Mouse (Mus musculus) layer of hippocampus, adult 18-20 months (tissue): ENCODE measurements around the gene Kmt2d. TPM values are rescaled to one million over a fixed set of nuclear protein-coding genes. Genes with fewer than 3 reads are reported as not detected.
A peak's percentile ranks its signal among the peaks of the same experiment; 100 is the strongest.

Source experiments
- DNase-seq, 2 experiments: peaks; one replicate each; pipeline ENCODE4 v3.0.0; 2022; ENCODE audit warnings: low spot score in 2 of 2
- total RNA-seq, 2 experiments: library from RNA; stranded (reverse); gene quantifications; 2 replicates each; pipeline ENCODE4 v1.2.3; 2021

The Kmt2d gene
- total RNA-seq, 2 experiments from 2014 or later: 89.1 to 103 TPM

DNA sequence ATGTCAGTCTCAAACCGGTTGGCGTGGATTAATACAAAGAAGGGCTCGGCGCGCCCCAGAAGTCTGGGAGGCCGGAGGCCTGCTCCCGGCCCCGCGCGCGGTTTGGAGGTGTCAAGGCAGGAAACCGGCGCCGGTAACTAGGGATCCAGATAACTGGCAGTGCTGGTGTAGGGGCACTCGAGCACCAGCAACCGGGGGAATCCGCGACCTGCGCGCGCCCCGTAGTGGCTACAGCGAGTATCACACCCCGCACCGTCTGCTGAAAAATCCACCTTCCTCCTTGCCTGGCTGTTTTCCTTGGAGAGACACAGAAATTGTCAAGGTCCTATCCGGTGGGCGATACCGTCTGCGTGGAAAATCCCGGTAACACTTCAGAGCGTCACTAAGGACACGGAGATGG lies 67.0 kb downstream of the Kmt2d start:
- DNase-seq: peak; percentile 88 to 95

DNA sequence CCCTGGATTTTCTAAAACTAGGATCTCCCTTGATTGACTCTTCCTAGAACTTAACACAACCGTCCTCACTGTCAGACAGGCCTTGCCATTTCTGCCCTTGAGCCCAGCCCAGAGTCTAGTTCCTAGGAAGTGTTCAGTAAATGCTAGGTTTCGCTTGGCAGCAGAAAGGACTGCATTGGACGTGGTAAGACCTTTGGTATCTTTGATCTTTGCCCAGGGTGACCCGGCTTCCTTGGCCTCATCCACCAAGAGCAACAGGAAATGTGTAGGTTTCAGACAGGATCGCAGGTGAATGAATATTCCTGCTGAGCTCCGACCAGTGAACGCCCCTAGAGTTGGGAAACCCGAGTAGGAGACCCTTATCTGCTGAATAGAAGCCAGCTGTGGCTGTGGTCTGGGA lies 68.1 kb downstream of the Kmt2d start:
- no peak for DNase-seq

GRCm38 (mm10) chr15:98799396-98799795 lies 71.6 kb downstream of the Kmt2d start:
- DNase-seq: peak; percentile 58 to 78

DNA sequence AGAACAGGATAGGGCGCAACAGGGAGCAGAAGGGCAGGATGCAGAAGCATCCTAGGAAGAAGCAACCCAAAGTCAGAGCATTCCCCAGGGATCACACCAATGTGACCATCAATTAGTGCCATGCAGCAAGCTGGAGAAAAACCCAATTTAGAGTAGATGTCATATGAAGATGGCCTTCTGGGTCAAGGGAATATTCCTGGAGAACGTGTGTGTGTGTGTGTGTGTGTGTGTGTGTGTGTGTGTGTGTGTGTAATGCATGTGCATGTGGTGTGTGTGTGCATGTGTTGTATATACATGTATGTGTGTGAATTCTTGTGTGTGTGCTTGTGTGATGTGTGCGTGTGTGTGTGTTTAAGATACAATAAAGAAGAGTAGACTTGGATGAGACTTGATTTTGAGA lies 72.1 kb downstream of the Kmt2d start:
- no peak for DNase-seq

DNA sequence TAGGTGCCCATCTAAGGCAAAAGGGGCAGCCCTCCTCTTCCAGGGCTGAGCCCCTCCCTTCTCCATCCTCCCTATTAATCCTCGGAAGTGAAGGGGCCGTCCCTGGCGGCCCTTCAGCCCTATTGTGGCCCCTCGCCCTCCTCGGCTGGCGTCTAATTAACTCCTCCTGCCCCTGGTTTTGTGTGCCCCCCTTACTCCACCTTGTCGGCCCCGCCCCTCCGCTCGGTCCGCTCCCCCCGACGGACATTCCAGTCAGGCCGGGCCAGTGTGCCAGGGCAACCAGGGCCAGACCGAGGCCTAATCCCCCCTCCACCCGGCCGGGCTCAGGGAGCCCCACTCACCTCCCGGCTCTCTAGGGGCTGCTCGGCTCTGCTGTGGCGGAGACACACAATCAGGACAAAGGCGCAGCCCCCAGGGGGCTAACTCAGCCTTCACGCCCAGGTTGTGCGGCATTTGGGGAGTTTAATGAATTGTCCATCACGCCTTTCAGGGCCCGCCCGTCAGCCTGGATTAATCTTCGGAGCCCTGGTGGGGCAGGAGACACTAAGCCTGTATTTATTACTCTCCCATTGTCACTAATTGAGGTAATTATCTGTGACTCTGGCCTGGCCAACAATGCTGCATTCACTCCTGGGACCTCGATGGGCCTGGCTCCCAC lies 73.0 kb downstream of the Kmt2d start:
- no peak for DNase-seq

DNA sequence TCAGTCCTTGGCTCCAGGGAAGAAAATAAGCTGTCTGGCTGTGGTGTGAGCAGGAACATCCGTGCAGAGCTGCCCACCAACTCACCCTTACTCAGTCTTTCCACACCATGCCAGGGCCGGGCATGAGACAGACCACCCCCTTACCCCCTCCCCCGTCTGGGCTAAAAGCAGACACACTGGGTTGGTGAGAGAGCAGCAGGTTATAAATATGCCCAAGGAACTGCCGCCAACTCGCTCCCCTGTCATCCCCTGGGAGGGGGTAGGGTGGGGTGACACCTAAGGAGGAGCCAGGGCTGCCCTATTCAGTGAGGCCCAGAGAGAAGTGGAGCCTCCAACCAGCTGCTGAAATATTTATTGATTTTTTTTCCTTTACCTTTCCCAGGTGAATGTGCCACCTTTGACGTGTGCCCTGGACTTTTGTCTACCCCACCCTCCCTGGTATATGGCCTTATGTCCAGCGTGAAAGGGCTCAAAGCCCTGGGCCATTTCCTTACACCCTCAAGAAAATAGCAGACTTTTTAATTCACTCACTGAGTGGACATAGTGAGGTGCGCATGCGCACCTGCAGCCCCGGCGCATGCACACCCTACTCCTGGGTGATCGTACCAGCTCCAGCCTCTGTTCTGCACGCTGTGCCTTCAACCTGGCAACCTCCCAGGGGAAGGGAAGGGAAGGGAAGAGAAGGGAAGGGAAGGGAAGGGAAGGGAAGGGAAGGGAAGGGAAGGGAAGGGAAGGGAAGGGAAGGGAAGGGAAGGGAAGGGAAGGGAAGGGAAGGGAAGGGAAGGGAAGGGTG lies 74.0 kb downstream of the Kmt2d start:
- no peak for DNase-seq

DNA sequence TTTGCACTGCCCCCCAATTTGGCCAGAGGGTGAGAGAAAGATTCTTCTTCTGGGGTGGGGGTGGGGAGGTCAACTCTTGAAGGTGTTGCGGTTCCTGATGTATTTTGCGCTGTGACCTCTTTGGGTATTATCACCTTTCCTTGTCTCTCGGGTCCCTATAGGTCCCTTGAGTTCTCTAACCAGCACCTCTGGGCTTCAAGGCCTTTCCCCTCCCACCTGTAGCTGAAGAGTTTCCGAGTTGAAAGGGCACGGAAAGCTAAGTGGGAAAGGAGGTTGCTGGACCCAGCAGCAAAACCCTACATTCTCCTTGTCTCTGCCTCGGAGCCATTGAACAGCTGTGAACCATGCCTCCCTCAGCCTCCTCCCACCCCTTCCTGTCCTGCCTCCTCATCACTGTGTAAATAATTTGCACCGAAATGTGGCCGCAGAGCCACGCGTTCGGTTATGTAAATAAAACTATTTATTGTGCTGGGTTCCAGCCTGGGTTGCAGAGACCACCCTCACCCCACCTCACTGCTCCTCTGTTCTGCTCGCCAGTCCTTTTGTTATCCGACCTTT lies 77.8 kb downstream of the Kmt2d start:
- no peak for DNase-seq

DNA sequence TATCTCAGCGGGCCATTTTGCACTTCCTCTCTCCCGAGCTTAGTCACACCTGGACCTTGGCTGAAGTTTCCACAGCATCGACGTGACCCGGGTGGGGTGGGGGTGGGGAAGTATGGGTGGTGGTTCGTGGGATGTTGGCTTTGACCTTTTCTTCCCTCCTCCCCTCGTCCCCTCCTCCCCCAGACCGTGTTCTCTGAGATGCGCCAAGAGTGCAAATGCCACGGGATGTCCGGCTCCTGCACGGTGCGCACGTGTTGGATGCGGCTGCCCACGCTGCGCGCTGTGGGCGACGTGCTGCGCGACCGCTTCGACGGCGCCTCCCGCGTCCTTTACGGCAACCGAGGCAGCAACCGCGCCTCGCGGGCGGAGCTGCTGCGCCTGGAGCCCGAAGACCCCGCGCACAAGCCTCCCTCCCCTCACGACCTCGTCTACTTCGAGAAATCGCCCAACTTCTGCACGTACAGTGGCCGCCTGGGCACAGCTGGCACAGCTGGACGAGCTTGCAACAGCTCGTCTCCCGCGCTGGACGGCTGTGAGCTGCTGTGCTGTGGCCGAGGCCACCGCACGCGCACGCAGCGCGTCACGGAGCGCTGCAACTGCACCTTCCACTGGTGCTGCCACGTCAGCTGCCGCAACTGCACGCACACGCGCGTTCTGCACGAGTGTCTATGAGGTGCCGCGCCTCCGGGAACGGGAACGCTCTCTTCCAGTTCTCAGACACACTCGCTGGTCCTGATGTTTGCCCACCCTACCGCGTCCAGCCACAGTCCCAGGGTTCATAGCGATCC lies 78.6 kb downstream of the Kmt2d start:
- peak in 1 of 2 experiments; percentile 36 for DNase-seq

GRCm38 (mm10) chr15:98791771-98792170 lies 79.2 kb downstream of the Kmt2d start:
- no peak for DNase-seq

- DNase-seq: no peak
Observed at GRCm38 (mm10) chr15:98791221-98791620, 79.8 kb downstream of the Kmt2d start.

GRCm38 (mm10) chr15:98790761-98791160 lies 80.2 kb downstream of the Kmt2d start:
- DNase-seq: no peak

- no peak for DNase-seq
Observed at GRCm38 (mm10) chr15:98789661-98790535, 81.1 kb downstream of the Kmt2d start, which contains the start of gene Wnt1. TSS of gene Wnt1 (plus strand) at chr15:98789857.

DNA sequence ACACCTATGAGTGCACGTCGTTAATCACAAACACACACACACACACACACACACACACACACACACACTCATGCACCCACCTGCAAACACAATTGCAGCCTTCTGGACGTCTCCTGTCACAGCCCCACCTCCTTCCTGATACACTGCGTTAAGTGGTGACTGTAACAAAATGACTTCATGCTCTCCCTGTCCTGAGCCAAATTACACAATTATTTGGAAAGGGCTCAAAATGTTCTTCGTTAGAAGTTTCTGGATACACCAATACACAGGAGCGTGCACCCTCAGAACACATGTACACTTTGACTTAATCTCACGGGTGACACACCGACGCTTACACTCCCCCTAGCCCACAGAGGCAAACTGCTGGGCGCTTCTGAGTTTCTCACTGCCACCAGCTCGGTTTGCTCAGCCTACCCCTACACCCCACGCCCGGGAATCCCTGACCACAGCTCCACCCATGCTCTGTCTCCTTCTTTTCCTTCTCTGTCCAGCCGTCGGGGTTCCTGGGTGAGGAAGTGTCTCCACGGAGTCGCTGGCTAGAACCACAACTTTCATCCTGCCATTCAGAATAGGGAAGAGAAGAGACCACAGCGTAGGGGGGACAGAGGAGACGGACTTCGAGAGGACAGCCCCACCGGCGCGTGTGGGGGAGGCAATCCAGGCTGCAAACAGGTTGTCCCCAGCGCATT lies 81.9 kb downstream of the Kmt2d start:
- DNase-seq: no peak

DNA sequence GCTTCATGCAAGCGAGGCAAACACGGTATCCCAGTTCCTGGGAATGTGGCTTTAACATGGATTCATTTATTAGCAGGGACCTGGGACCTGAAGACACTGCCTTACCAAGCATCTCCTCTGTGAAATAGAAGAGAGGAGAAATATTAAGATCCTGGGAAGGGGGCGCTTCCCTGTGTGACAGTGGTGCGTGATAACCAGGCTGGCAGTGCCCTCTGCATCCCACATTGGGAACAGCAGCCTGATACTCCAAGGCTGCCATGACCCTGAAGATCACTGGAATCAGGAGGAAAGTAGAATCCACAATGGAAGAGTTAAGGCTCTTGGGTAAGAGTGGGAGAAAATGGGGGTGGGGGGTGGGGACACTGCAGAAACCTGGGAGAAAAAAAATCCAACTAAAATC lies 83.1 kb downstream of the Kmt2d start:
- no peak for DNase-seq

DNA sequence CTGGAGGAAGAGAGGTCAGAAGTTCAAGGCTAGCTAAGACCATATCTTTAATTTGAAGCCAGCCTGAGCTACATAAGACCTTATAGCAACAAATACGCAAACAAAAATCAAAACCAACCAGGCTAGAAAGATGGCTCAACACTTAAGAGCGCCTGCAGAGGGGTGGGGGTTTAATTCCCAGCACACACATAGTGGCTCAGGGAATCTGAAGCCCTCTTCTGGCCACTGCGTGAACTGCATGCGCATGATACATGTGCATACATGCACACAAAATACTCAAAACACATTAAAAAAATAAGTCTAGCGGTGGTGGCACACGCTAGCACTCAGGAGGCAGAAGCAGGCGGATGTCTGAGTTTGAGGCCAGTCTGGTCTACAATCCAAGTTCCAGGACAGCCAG lies 85.3 kb downstream of the Kmt2d start:
- no peak for DNase-seq

Other genes starting within 250 kb of the Kmt2d start
- gene Cacnb3, start 240.4 kb downstream of the Kmt2d start, total RNA-seq: 100 to 1,000 TPM; 217 to 222 TPM
- 100 to 1,000 TPM in 1 of 2 experiments, 10 to 100 TPM in 1; 89.8 to 108 TPM for gene Ddx23, start 208.3 kb downstream of the Kmt2d start, total RNA-seq
- 1 to 10 TPM; 6.3 to 8.0 TPM for gene Rnd1, start 193.7 kb downstream of the Kmt2d start, total RNA-seq
- 1 to 10 TPM; 7.4 to 9.7 TPM for gene Ccdc65, start 163.0 kb downstream of the Kmt2d start, total RNA-seq
- gene Fkbp11, start 143.0 kb downstream of the Kmt2d start, total RNA-seq: 1 to 10 TPM in 1 of 2 experiments, under 1 TPM in 1; 0.97 to 1.4 TPM
- gene Arf3, start 108.0 kb downstream of the Kmt2d start, total RNA-seq: 100 to 1,000 TPM; 830 to 882 TPM
- gene Wnt10b, start 93.1 kb downstream of the Kmt2d start, total RNA-seq: under 1 TPM; 0.23 to 0.64 TPM
- not detected for gene Wnt1, start 81.3 kb downstream of the Kmt2d start, total RNA-seq
- gene Ddn, start 61.7 kb downstream of the Kmt2d start, total RNA-seq: 1,000 to 10,000 TPM; 1,780 to 1,859 TPM
- 10 to 100 TPM; 50.6 to 51.1 TPM for gene Prkag1, start 39.7 kb downstream of the Kmt2d start, total RNA-seq
- 1 to 10 TPM; 5.7 to 6.3 TPM for gene Rhebl1, start 23.3 kb upstream of the Kmt2d start, total RNA-seq
- under 1 TPM; 0.08 to 0.15 TPM for gene Dhh, start 27.3 kb upstream of the Kmt2d start, total RNA-seq
- 10 to 100 TPM; 13.7 to 14.0 TPM for gene Lmbr1l, start 47.0 kb upstream of the Kmt2d start, total RNA-seq
- 100 to 1,000 TPM; 448 to 490 TPM for gene Tuba1b, start 63.4 kb upstream of the Kmt2d start, total RNA-seq
- not detected for gene Gm49450, start 82.3 kb upstream of the Kmt2d start, total RNA-seq
- gene Tuba1a, start 82.5 kb upstream of the Kmt2d start, total RNA-seq: 100 to 1,000 TPM; 699 to 750 TPM
- gene Tuba1c, start 158.7 kb upstream of the Kmt2d start, total RNA-seq: 10 to 100 TPM; 48.9 to 55.6 TPM
- gene Prph, start 184.0 kb upstream of the Kmt2d start, total RNA-seq: 1 to 10 TPM in 1 of 2 experiments, under 1 TPM in 1; 0.61 to 1.1 TPM
- under 1 TPM in 1 of 2 experiments, not detected in 1; 0.72 TPM for gene Troap, start 203.4 kb upstream of the Kmt2d start, total RNA-seq
- gene C1ql4, start 216.6 kb upstream of the Kmt2d start, total RNA-seq: not detected
- gene Dnajc22, start 222.0 kb upstream of the Kmt2d start, total RNA-seq: under 1 TPM; 0.20 to 0.27 TPM